Mouse (Mus musculus): Measurements from ENCODE around the gene Srpk2. TPM values are rescaled to one million over a fixed set of nuclear protein-coding genes. Genes with fewer than 3 reads are reported as not detected.
"Not testable (repeated sequence)": the region's sequence is repeated elsewhere in the genome, so short reads cannot be mapped to it uniquely, and the experiment has no call there.

Srpk2 gene
- total RNA-seq, 2 experiments from 2014 or later = 37.8 to 44.2 TPM

- DNase-seq = peak; percentile 63 to 78
Observed at GRCm38 (mm10) chr5:23674829-23675498, 9.5 kb downstream of the Srpk2 start.

GRCm38 (mm10) chr5:23672136-23672535, 12.3 kb downstream of the Srpk2 start:
- DNase-seq = peak; percentile 19 to 21

GRCm38 (mm10) chr5:23670880-23671279, 13.5 kb downstream of the Srpk2 start:
- no peak for DNase-seq

DNA sequence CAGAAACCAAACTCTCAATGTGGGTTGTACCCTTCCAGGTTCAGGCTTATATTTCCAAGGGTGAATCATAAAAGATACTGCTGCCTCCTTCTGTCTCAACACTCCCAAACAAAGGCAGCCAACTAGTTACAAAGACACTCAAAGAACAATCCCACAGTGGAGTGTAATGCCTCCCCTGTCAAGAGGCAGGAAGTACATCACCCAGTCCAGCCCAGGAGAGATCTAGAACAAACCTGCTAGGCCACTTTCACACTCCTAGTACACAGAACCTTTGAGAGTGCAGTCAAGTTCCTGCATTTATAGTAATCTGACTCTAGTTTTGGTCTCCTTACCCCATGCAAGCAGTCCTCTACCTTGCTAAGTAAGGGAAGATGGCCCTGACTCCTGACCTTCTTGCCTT, 18.5 kb downstream of the Srpk2 start:
- DNase-seq = no peak

- DNase-seq = no peak
Observed at GRCm38 (mm10) chr5:23661191-23661590, 23.2 kb downstream of the Srpk2 start.

DNA sequence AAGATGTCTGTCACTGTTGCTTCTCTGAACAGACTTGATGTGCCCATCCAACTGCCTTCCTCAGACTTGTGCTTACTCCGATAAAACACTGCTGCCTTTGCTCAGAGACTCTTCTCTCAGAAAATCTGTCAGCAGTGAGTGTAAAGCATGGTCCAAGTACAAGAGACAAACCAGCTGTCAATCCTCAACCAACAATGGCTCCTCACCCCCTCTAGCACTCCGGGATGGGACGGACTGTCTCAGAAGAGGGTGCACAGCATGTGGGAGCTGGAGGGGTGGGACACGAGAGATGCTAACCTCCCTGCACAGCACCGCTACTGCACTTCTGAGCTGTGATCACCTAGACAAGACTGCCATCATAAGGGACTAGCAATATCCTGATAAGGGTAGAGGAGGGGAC, 26.4 kb downstream of the Srpk2 start:
- DNase-seq = no peak

DNA sequence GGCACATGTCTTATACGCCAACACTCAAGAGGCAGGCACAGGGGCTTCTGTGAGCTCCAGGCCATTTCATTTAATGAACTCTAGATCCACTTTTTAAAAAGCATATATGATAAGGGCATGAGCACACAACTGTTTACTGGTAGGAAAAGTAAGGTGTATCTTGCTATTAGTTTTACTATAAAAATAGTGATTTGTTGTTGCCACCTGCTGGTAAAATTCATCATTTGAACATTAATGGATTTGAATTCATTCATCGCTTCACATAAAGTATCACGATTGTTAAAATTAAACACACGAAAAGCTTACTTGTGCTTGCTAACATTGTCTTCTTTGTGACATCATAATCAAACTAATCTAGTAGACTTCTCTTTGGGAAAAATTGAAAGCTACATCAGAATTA, 27.8 kb downstream of the Srpk2 start:
- DNase-seq = peak in 1 of 2 experiments; percentile 28

GRCm38 (mm10) chr5:23655030-23655429, 29.4 kb downstream of the Srpk2 start:
- no peak for DNase-seq

GRCm38 (mm10) chr5:23652326-23652725, 32.1 kb downstream of the Srpk2 start:
- no peak for DNase-seq

- no peak for DNase-seq
Observed at GRCm38 (mm10) chr5:23651786-23652185, 32.6 kb downstream of the Srpk2 start.

GRCm38 (mm10) chr5:23650504-23650903, 33.9 kb downstream of the Srpk2 start:
- DNase-seq = peak in 1 of 2 experiments; percentile 4

- no peak for DNase-seq
Observed at GRCm38 (mm10) chr5:23649246-23649645, 35.2 kb downstream of the Srpk2 start.

- no peak for DNase-seq
Observed at GRCm38 (mm10) chr5:23645671-23646070, 38.7 kb downstream of the Srpk2 start.

GRCm38 (mm10) chr5:23639193-23639592, 45.2 kb downstream of the Srpk2 start:
- not testable (repeated sequence) for DNase-seq

- DNase-seq = no peak
Observed at GRCm38 (mm10) chr5:23638023-23638422, 46.4 kb downstream of the Srpk2 start.

- no peak for DNase-seq
Observed at GRCm38 (mm10) chr5:23637337-23637736, 47.1 kb downstream of the Srpk2 start.

DNA sequence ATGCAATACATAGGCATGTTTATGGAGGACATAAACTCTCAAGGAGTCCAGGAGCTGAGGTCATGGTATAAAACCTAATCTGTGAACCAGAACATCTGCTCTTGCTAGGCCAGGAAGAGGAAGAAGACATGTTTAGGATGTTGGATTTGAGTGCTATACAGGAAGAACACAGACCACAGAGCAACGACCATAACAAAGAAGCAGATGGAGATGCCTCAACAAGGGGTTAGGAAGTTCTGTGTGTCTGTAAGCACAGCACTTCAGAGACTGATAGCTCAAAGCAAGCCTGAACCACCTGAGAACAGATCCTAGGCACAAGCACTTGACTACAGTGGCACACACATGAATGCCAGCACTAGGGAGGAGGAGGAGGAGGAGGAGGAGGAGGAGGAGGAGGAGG, 52.9 kb downstream of the Srpk2 start:
- DNase-seq = no peak

- DNase-seq = peak in 1 of 2 experiments; percentile 4
Observed at GRCm38 (mm10) chr5:23627221-23627620, 57.2 kb downstream of the Srpk2 start.

DNA sequence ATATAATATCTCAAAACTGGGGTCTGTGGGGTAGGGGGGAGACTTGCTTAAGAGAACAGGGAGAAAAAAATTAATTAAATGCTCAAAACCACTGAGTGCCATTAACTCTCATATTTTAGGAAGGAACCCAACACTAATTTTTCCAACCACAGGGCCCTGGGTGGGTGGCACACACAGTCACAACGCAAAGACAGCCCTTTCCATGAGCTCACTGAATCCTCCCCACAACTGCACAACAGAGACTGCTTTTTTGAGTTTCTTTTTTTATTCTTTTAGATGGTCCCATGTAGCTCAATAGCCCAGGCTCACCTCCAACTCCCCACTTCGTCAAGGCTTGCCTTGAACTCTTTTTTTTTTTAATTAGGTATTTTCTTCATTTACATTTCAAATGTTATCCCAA, 58.2 kb downstream of the Srpk2 start:
- DNase-seq = no peak

DNA sequence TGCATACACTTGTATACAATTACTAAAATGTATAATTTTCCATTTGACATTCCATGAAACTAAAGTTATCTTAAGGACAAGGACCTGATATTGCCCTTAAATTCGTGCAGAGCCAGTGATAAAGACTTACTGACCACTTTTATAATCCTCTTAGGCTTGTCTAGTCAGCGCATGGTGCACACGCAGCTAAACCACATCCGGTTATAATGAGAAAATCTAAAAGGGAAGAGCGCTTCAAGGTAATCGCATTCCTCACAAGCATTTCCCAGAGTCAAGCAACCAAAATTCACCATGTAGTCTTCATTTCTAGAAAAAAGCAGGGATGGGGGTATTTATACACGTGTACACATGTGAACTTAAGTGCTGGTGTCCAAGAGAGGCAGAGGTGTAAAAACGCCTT, 63.8 kb downstream of the Srpk2 start:
- no peak for DNase-seq

GRCm38 (mm10) chr5:23618656-23619055, 65.8 kb downstream of the Srpk2 start:
- DNase-seq = no peak

- DNase-seq = no peak
Observed at GRCm38 (mm10) chr5:23617104-23617415, 67.4 kb downstream of the Srpk2 start.

- DNase-seq = peak; percentile 72 to 75
Observed at GRCm38 (mm10) chr5:23616270-23617103, 67.9 kb downstream of the Srpk2 start.
